Mouse (Mus musculus) brain, embryonic 14.5 days (tissue): ENCODE results near the gene Tifa.

Source experiments
- CTCF ChIP-seq: fragments of 200-500 bp; IDR thresholded peaks from 2 replicates; pipeline ENCODE4 v1.5.1; 2012; ENCODE audit warnings: inconsistent platforms, mild to moderate bottlenecking, moderate library complexity, borderline replicate concordance; ENCODE audit not compliant: insufficient read depth, insufficient read length; ENCODE audit errors: extremely low read depth
- POLR2A ChIP-seq: fragments of 200-500 bp; IDR thresholded peaks from 2 replicates; pipeline ENCODE4 v1.6.1; 2012; ENCODE audit warnings: mild to moderate bottlenecking, inconsistent platforms, borderline replicate concordance; ENCODE audit not compliant: poor library complexity, insufficient read depth, insufficient read length, severe bottlenecking; ENCODE audit errors: extremely low read depth

DNA sequence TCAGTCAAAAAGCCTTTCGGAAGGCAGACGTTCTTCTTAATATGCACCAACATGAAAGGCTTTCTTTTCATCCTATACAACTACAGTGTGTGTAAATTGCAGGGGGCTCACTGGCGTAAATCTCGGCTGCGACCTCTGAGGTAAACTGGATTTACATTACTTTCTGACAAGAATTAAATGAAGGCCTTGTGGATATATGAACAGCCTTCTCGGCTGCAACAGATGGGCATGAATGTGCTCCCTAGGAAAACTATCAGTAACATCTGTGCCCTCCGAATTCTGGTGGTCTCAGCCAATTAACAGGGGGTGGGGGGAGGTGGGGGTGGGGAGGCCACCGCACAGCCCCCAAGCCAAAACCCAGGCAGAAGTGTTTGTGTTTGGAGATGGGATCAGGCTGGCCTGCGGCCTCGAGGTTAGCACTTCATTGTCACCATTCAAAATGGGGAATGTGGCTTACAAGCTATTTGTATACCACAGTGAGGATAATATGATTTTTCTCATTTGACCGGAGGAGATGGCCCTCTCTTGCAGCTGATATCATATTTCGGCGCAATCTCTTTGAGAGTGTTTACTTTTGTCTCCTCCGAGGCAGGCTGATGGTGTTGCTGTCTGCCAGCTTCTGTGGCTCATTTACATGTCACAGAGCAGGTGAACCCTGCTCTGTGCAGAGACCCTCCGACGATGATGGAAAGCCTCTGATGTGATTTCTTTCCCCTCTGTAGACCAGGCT, 43.5 kb upstream of the Tifa start:
- TF ChIP-seq POLR2A, result no peak
- TF ChIP-seq CTCF, result no peak
